Mouse (Mus musculus) intestine, embryonic 15.5 days (tissue): ENCODE measurements at regions not wholly inside any gene's neighbourhood (a gene's known extent, or its start where the extent isn't known, plus 50 kb on each side); places are given as distances from the start of the nearest gene placed in this dataset.

Experiments used
- ATAC-seq: fragments of 200-750 bp; cut with Nextera tagmentation; 2 replicates; pipeline ENCODE4 v1.8.0; 2017; ENCODE audit warnings: moderate TSS enrichment, moderate library complexity
- H3K27ac ChIP-seq: fragments of 300-500 bp; sonication (generic); 2 replicates; pipeline ENCODE4 v1.5.1; 2015; ENCODE audit warnings: mild to moderate bottlenecking, inconsistent platforms
- H3K27me3 ChIP-seq: fragments of 300-500 bp; sonication (generic); replicated peaks from 2 replicates; pipeline ENCODE4 v1.6.1; 2015; ENCODE audit warnings: inconsistent platforms
- H3K36me3 ChIP-seq: fragments of 300-500 bp; sonication (generic); 2 replicates; pipeline ENCODE4 v1.6.1; 2015; ENCODE audit warnings: inconsistent platforms
- H3K4me1 ChIP-seq: fragments of 300-500 bp; sonication (generic); replicated peaks from 2 replicates; pipeline ENCODE4 v1.6.1; 2015; ENCODE audit warnings: inconsistent platforms
- H3K4me2 ChIP-seq: fragments of 300-500 bp; sonication (generic); replicated peaks from 2 replicates; pipeline ENCODE4 v1.6.1; 2015; ENCODE audit warnings: mild to moderate bottlenecking, inconsistent platforms
- H3K4me3 ChIP-seq: fragments of 300-500 bp; sonication (generic); replicated peaks from 2 replicates; pipeline ENCODE4 v1.5.1; 2015; ENCODE audit warnings: inconsistent platforms
- H3K9ac ChIP-seq: fragments of 300-500 bp; sonication (generic); 2 replicates; pipeline ENCODE4 v1.6.1; 2015; ENCODE audit warnings: inconsistent platforms
- H3K9me3 ChIP-seq: fragments of 300-500 bp; sonication (generic); 2 replicates; pipeline ENCODE4 v1.6.1; 2016; ENCODE audit warnings: inconsistent platforms
- WGBS: fragments of 180-500 bp; shearing (Covaris S2); methylation state at CpG from one replicate; pipeline ENCODE4 v1.1.7; 2015; 5-methylcytosine and 5-hydroxymethylcytosine counted together

GRCm38 (mm10) chr1:12189646-12190233 is 775.8 kb downstream of the A830018L16Rik start:
- H3K4me2 ChIP-seq: no peak overlapping the region
- H3K27me3 ChIP-seq: no peaks in the 10 kb centered on the region
- H3K4me1 ChIP-seq: no peaks in the 10 kb centered on the region
- H3K36me3 ChIP-seq: no peaks in the 10 kb centered on the region
- no peak overlapping the region for H3K27ac ChIP-seq
- no peak overlapping the region for H3K4me3 ChIP-seq
- ATAC-seq: peak; percentile 71
- no peaks in the 10 kb centered on the region for H3K9me3 ChIP-seq
- no peak overlapping the region for H3K9ac ChIP-seq
- 49% methylated on average over 5 of the region's 5 CpGs for WGBS

- Histone ChIP-seq H3K4me2 (no peak overlapping the region), H3K27ac (no peak overlapping the region), H3K36me3 (no peaks in the 10 kb centered on the region), H3K4me3 (no peak overlapping the region), H3K27me3 (no peaks in the 10 kb centered on the region), H3K4me1 (no peaks in the 10 kb centered on the region), H3K9me3 (no peaks in the 10 kb centered on the region), H3K9ac (no peak overlapping the region)
- ATAC-seq: no peak
- WGBS: 64% methylated on average over 1 of the region's 1 CpGs
Measured at GRCm38 (mm10) chr1:12192588-12192987, 778.7 kb downstream of the A830018L16Rik start.

GRCm38 (mm10) chr1:12231089-12231488 is 817.2 kb downstream of the A830018L16Rik start:
- no peak for ATAC-seq
- Histone ChIP-seq H3K4me1 (no peaks in the 10 kb centered on the region), H3K9me3 (no peaks in the 10 kb centered on the region), H3K36me3 (no peaks in the 10 kb centered on the region), H3K4me2 (no peak overlapping the region), H3K4me3 (no peak overlapping the region), H3K27ac (no peak overlapping the region), H3K9ac (no peak overlapping the region), H3K27me3 (no peaks in the 10 kb centered on the region)
- 60% methylated on average over 1 of the region's 1 CpGs for WGBS

GRCm38 (mm10) chr1:12242090-12242489 is 828.2 kb downstream of the A830018L16Rik start:
- Histone ChIP-seq H3K4me1 (no peaks in the 10 kb centered on the region), H3K27ac (no peak overlapping the region), H3K36me3 (no peaks in the 10 kb centered on the region), H3K4me3 (no peak overlapping the region), H3K9me3 (no peaks in the 10 kb centered on the region), H3K27me3 (no peaks in the 10 kb centered on the region), H3K9ac (no peak overlapping the region), H3K4me2 (no peak overlapping the region)
- ATAC-seq: no peak

GRCm38 (mm10) chr1:12282493-12282892 is 868.6 kb downstream of the A830018L16Rik start:
- no peak overlapping the region for H3K4me3 ChIP-seq
- no peaks in the 10 kb centered on the region for H3K36me3 ChIP-seq
- no peak for ATAC-seq
- H3K9me3 ChIP-seq: no peaks in the 10 kb centered on the region
- no peaks in the 10 kb centered on the region for H3K4me1 ChIP-seq
- H3K27ac ChIP-seq: no peak overlapping the region
- no peak overlapping the region for H3K9ac ChIP-seq
- H3K27me3 ChIP-seq: no peaks in the 10 kb centered on the region
- 92% methylated on average over 4 of the region's 4 CpGs for WGBS
- H3K4me2 ChIP-seq: no peak overlapping the region

GRCm38 (mm10) chr1:12285551-12285950 is 871.6 kb downstream of the A830018L16Rik start:
- ATAC-seq: peak; percentile 55; the same call in 1 of the 2 replicates
- no peaks in the 10 kb centered on the region for H3K4me1 ChIP-seq
- no peaks in the 10 kb centered on the region for H3K36me3 ChIP-seq
- H3K27ac ChIP-seq: 0 out of 2 replicates have a peak overlapping the region, but pooled peaks have one; percentile 27
- no peak overlapping the region for H3K4me2 ChIP-seq
- H3K9me3 ChIP-seq: no peaks in the 10 kb centered on the region
- H3K27me3 ChIP-seq: no peaks in the 10 kb centered on the region
- H3K9ac ChIP-seq: no peak overlapping the region
- WGBS: 42% methylated on average over 6 of the region's 6 CpGs
- no peak overlapping the region for H3K4me3 ChIP-seq

- no peak overlapping the region for H3K4me3 ChIP-seq
- H3K9ac ChIP-seq: no peak overlapping the region
- H3K4me1 ChIP-seq: no peaks in the 10 kb centered on the region
- H3K27ac ChIP-seq: no peak overlapping the region
- H3K27me3 ChIP-seq: no peaks in the 10 kb centered on the region
- WGBS: 67% methylated on average over 3 of the region's 3 CpGs
- no peaks in the 10 kb centered on the region for H3K36me3 ChIP-seq
- H3K4me2 ChIP-seq: no peak overlapping the region
- no peak for ATAC-seq
- no peaks in the 10 kb centered on the region for H3K9me3 ChIP-seq
Measured at GRCm38 (mm10) chr1:12286026-12286425, 872.1 kb downstream of the A830018L16Rik start.

- H3K4me1 ChIP-seq: no peaks in the 10 kb centered on the region
- WGBS: 60% methylated on average over 3 of the region's 3 CpGs
- H3K27ac ChIP-seq: no peak overlapping the region
- no peaks in the 10 kb centered on the region for H3K36me3 ChIP-seq
- no peaks in the 10 kb centered on the region for H3K27me3 ChIP-seq
- no peak overlapping the region for H3K4me3 ChIP-seq
- H3K4me2 ChIP-seq: no peak overlapping the region
- no peaks in the 10 kb centered on the region for H3K9me3 ChIP-seq
- no peak overlapping the region for H3K9ac ChIP-seq
- peak; percentile 68 for ATAC-seq
Measured at GRCm38 (mm10) chr1:12288521-12288920, 874.6 kb downstream of the A830018L16Rik start.

- 67% methylated on average over 1 of the region's 1 CpGs for WGBS
- Histone ChIP-seq H3K9ac (no peak overlapping the region), H3K9me3 (no peaks in the 10 kb centered on the region), H3K36me3 (no peaks in the 10 kb centered on the region), H3K27ac (no peak overlapping the region), H3K27me3 (no peaks in the 10 kb centered on the region), H3K4me3 (no peak overlapping the region), H3K4me1 (no peaks in the 10 kb centered on the region), H3K4me2 (no peak overlapping the region)
- no peak for ATAC-seq
Measured at GRCm38 (mm10) chr1:12291787-12292186, 877.9 kb downstream of the A830018L16Rik start.

GRCm38 (mm10) chr1:12318029-12318428 is 904.1 kb downstream of the A830018L16Rik start:
- Histone ChIP-seq H3K27me3 (no peaks in the 10 kb centered on the region), H3K27ac (no peak overlapping the region), H3K4me1 (no peaks in the 10 kb centered on the region), H3K9ac (no peak overlapping the region), H3K4me3 (no peak overlapping the region), H3K9me3 (no peaks in the 10 kb centered on the region), H3K4me2 (no peak overlapping the region), H3K36me3 (no peaks in the 10 kb centered on the region)
- no peak for ATAC-seq
- 86% methylated on average over 2 of the region's 2 CpGs for WGBS

GRCm38 (mm10) chr1:12334186-12334585 is 920.3 kb downstream of the A830018L16Rik start:
- Histone ChIP-seq H3K27ac (no peak overlapping the region), H3K27me3 (no peaks in the 10 kb centered on the region), H3K4me1 (no peaks in the 10 kb centered on the region), H3K4me3 (no peak overlapping the region), H3K9ac (no peak overlapping the region), H3K9me3 (no peaks in the 10 kb centered on the region), H3K36me3 (no peaks in the 10 kb centered on the region), H3K4me2 (no peak overlapping the region)
- no peak for ATAC-seq
- 87% methylated on average over 4 of the region's 4 CpGs for WGBS

GRCm38 (mm10) chr1:12344726-12345438 is 931.0 kb downstream of the A830018L16Rik start:
- Histone ChIP-seq H3K27ac (no peak overlapping the region), H3K4me2 (no peak overlapping the region), H3K4me3 (no peak overlapping the region), H3K36me3 (no peaks in the 10 kb centered on the region), H3K9ac (no peak overlapping the region), H3K9me3 (no peaks in the 10 kb centered on the region), H3K27me3 (no peaks in the 10 kb centered on the region), H3K4me1 (no peaks in the 10 kb centered on the region)
- ATAC-seq: no peak
- 69% methylated on average over 10 of the region's 10 CpGs for WGBS

- H3K27ac ChIP-seq: no peak overlapping the region
- H3K4me1 ChIP-seq: no peaks in the 10 kb centered on the region
- no peaks in the 10 kb centered on the region for H3K27me3 ChIP-seq
- H3K9ac ChIP-seq: no peak overlapping the region
- no peaks in the 10 kb centered on the region for H3K9me3 ChIP-seq
- ATAC-seq: peak; percentile 55; the same call in 1 of the 2 replicates
- no peak overlapping the region for H3K4me2 ChIP-seq
- H3K4me3 ChIP-seq: no peak overlapping the region
- H3K36me3 ChIP-seq: no peaks in the 10 kb centered on the region
- WGBS: 63% methylated on average over 3 of the region's 3 CpGs
Measured at GRCm38 (mm10) chr1:12345439-12345819, 931.5 kb downstream of the A830018L16Rik start.
